Mouse (Mus musculus) liver, embryonic 13.5 days (tissue): ENCODE measurements around the gene Thumpd3. TPM values are rescaled to one million over a fixed set of nuclear protein-coding genes. Genes with fewer than 3 reads are reported as not detected.
A peak's percentile ranks its signal among the peaks of the same experiment; 100 is the strongest.

Source experiments
- ATAC-seq: fragments of 200-750 bp; cut with Nextera tagmentation; 2 replicates; pipeline ENCODE4 v1.8.0; 2017; ENCODE audit warnings: low read depth, mild to moderate bottlenecking, moderate number of reproducible peaks, moderate library complexity
- DNase-seq: peaks from one replicate; pipeline ENCODE4 v3.0.0; 2022
- H3K27ac ChIP-seq: fragments of 300-500 bp; sonication (generic); 2 replicates; pipeline ENCODE4 v1.5.1; 2015; ENCODE audit warnings: moderate library complexity, mild to moderate bottlenecking, inconsistent platforms
- H3K27me3 ChIP-seq: fragments of 300-500 bp; sonication (generic); 2 replicates; pipeline ENCODE4 v1.6.1; 2015; ENCODE audit warnings: mild to moderate bottlenecking, inconsistent platforms
- H3K36me3 ChIP-seq: fragments of 300-500 bp; sonication (generic); 2 replicates; pipeline ENCODE4 v1.6.1; 2015; ENCODE audit warnings: mild to moderate bottlenecking, inconsistent platforms
- H3K4me1 ChIP-seq: fragments of 300-500 bp; sonication (generic); replicated peaks from 2 replicates; pipeline ENCODE4 v1.6.1; 2015; ENCODE audit warnings: inconsistent platforms
- H3K4me2 ChIP-seq: fragments of 300-500 bp; sonication (generic); 2 replicates; pipeline ENCODE4 v1.6.1; 2015; ENCODE audit warnings: inconsistent platforms, mild to moderate bottlenecking, moderate library complexity
- H3K4me3 ChIP-seq: fragments of 300-500 bp; sonication (generic); replicated peaks from 2 replicates; pipeline ENCODE4 v1.5.1; 2015; ENCODE audit warnings: mild to moderate bottlenecking, inconsistent platforms
- H3K9ac ChIP-seq: fragments of 300-500 bp; sonication (generic); 2 replicates; pipeline ENCODE4 v1.6.1; 2015; ENCODE audit warnings: mild to moderate bottlenecking, inconsistent platforms
- H3K9me3 ChIP-seq: fragments of 300-500 bp; sonication (generic); replicated peaks from 2 replicates; pipeline ENCODE4 v1.6.1; 2016; ENCODE audit warnings: inconsistent platforms
- WGBS: fragments of 180-500 bp; shearing (Covaris S2); methylation state at CpG from one replicate; pipeline ENCODE4 v1.1.7; 2015; ENCODE audit not compliant: insufficient replicate concordance; 5-methylcytosine and 5-hydroxymethylcytosine counted together
- polyA plus RNA-seq: library from polyadenylated mRNA; unstranded; fragments of >200 nt; fragmentation: Nextera tagmentation; extraction: Ambion mirVana; gene quantifications from 2 replicates; pipeline ENCODE4 v1.2.1, GENCODE M21; 2015

Gene Thumpd3
- polyA plus RNA-seq: 43.8 and 49.0 TPM in 2 replicates

DNA sequence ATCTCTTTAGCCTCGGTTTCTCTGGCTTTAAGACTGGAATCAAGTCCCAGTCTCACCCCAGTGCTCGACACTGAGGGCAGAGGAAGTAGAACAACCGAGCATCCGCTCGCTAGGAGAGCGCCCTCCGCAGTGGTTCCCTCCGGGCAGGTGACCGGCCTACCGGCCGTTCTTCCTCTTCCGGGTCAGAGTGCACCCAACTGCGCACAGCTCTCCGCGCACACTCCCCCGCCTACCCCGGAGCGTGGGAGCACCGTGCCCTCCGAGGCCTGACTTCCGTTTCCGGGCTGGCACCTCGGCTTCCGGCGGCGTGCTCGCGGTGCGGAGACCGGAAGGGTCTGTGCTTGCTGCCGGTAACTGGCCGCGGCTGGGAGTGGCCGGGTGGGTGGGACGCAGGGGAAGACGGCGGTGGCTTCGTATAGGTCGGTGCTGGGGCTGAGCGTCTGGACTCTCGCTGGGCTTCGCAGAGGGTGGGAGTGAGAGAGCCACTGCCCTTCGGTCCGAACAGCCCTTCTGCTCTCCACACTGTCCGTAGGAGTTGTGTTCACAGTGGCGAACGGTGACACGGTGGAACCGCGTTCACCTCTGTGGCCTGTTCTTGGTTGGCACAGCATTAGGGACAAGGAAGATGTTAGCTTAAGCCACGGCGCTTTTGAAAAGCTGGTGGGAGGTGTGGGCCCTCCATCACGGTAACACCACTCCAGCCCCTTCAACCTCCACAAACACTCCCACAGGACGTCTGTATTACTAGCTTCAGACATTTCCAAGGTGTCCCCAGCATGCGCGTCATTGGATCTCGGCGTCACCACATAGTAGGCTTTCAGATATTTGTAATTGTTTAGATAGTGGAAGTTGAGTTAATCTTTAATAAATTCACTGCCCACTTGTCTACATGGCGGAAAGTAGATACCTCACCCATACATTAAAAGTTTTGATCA lies at the start of gene Thumpd3:
Gene Thumpd3 (plus strand): TSS at position 185 of the 935 bp plus-strand sequence.
- Histone ChIP-seq H3K9ac (peak within 1 kb of the TSS; percentile 90), H3K4me1 (peaks cover 65% of the 10 kb centered on the region), H3K27ac (peak within 1 kb of the TSS; percentile 94), H3K9me3 (no peaks in the 10 kb centered on the region), H3K4me2 (peak within 1 kb of the TSS; percentile 94), H3K27me3 (no peaks in the 10 kb centered on the region), H3K4me3 (peak within 1 kb of the TSS; percentile 77), H3K36me3 (peaks cover 22% of the 10 kb centered on the region)
- under 1% methylated on average over 59 of the region's 59 CpGs for WGBS
- DNase-seq (peak; percentile 94), ATAC-seq (peak; percentile 96)

GRCm38 (mm10) chr6:112999199-112999598 lies 46.8 kb upstream of the Thumpd3 start:
- Histone ChIP-seq H3K4me2 (no peak overlapping the region), H3K27me3 (no peaks in the 10 kb centered on the region), H3K9ac (no peak overlapping the region), H3K4me3 (no peak overlapping the region), H3K36me3 (no peaks in the 10 kb centered on the region), H3K4me1 (no peaks in the 10 kb centered on the region), H3K9me3 (no peaks in the 10 kb centered on the region), H3K27ac (no peak overlapping the region)
- DNase-seq (no peak), ATAC-seq (no peak)
- WGBS: 38% methylated on average over 2 of the region's 2 CpGs

GRCm38 (mm10) chr6:113000666-113001287 lies 45.2 kb upstream of the Thumpd3 start:
- 31% methylated on average over 11 of the region's 11 CpGs for WGBS
- Histone ChIP-seq H3K4me2 (0 out of 2 replicates have a peak overlapping the region, but pooled peaks have one; percentile 12), H3K9ac (no peak overlapping the region), H3K4me1 (no peaks in the 10 kb centered on the region), H3K27me3 (no peaks in the 10 kb centered on the region), H3K9me3 (no peaks in the 10 kb centered on the region), H3K36me3 (no peaks in the 10 kb centered on the region), H3K4me3 (no peak overlapping the region), H3K27ac (no peak overlapping the region)
- DNase-seq: peak; percentile 55
- peak; percentile 58; the same call in 1 of the 2 replicates for ATAC-seq

GRCm38 (mm10) chr6:113001719-113002118 lies 44.3 kb upstream of the Thumpd3 start:
- Histone ChIP-seq H3K36me3 (no peaks in the 10 kb centered on the region), H3K27ac (no peak overlapping the region), H3K4me2 (no peak overlapping the region), H3K4me3 (no peak overlapping the region), H3K9me3 (no peaks in the 10 kb centered on the region), H3K27me3 (no peaks in the 10 kb centered on the region), H3K9ac (no peak overlapping the region), H3K4me1 (no peaks in the 10 kb centered on the region)
- ATAC-seq (no peak), DNase-seq (no peak)
- WGBS: 56% methylated on average over 12 of the region's 12 CpGs

GRCm38 (mm10) chr6:113003313-113004111 lies 42.5 kb upstream of the Thumpd3 start:
- H3K9me3 ChIP-seq: no peaks in the 10 kb centered on the region
- no peak for DNase-seq
- WGBS: 78% methylated on average over 10 of the region's 10 CpGs
- H3K9ac ChIP-seq: no peak overlapping the region
- H3K4me3 ChIP-seq: no peak overlapping the region
- no peaks in the 10 kb centered on the region for H3K36me3 ChIP-seq
- H3K4me1 ChIP-seq: no peaks in the 10 kb centered on the region
- no peak overlapping the region for H3K27ac ChIP-seq
- no peak for ATAC-seq
- no peak overlapping the region for H3K4me2 ChIP-seq
- no peaks in the 10 kb centered on the region for H3K27me3 ChIP-seq

GRCm38 (mm10) chr6:113006833-113007232 lies 39.2 kb upstream of the Thumpd3 start:
- H3K36me3 ChIP-seq: no peaks in the 10 kb centered on the region
- no peaks in the 10 kb centered on the region for H3K9me3 ChIP-seq
- H3K9ac ChIP-seq: no peak overlapping the region
- H3K4me2 ChIP-seq: no peak overlapping the region
- no peak overlapping the region for H3K27ac ChIP-seq
- no peak for DNase-seq
- no peaks in the 10 kb centered on the region for H3K4me1 ChIP-seq
- 38% methylated on average over 2 of the region's 2 CpGs for WGBS
- no peaks in the 10 kb centered on the region for H3K27me3 ChIP-seq
- H3K4me3 ChIP-seq: no peak overlapping the region
- no peak for ATAC-seq

DNA sequence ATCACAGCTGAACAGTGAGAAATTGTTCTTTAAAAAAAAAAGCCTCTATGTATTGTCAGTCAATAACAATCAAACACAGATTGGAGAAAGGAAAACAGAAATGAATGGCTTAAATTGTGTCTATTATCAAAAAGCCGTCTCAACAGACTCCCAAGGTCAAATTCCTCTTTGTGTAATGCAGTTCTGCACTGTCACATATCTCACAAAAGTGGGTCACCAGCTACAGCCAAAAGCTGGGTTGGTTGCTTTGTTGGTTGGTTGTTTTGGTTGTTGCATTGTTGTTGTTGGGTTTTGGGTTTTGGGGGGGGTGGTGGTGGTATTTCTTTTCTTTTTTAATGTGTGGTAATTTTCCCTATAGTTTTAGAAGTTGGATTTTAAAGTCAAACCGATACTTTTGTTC lies 34.1 kb upstream of the Thumpd3 start:
- H3K9me3 ChIP-seq: no peaks in the 10 kb centered on the region
- H3K27me3 ChIP-seq: 0 out of 2 replicates have a peak, but pooled peaks cover 2% of the 10 kb centered on the region
- no peak overlapping the region for H3K27ac ChIP-seq
- H3K36me3 ChIP-seq: no peaks in the 10 kb centered on the region
- H3K9ac ChIP-seq: no peak overlapping the region
- ATAC-seq (no peak), DNase-seq (no peak)
- H3K4me2 ChIP-seq: no peak overlapping the region
- H3K4me1 ChIP-seq: no peaks in the 10 kb centered on the region
- WGBS: 72% methylated on average over 2 of the region's 2 CpGs
- H3K4me3 ChIP-seq: no peak overlapping the region

GRCm38 (mm10) chr6:113012495-113012941 lies 33.5 kb upstream of the Thumpd3 start:
- Histone ChIP-seq H3K27ac (no peak overlapping the region), H3K4me1 (no peaks in the 10 kb centered on the region), H3K9me3 (no peaks in the 10 kb centered on the region), H3K4me3 (no peak overlapping the region), H3K4me2 (no peak overlapping the region), H3K9ac (no peak overlapping the region), H3K36me3 (no peaks in the 10 kb centered on the region), H3K27me3 (0 out of 2 replicates have a peak, but pooled peaks cover 2% of the 10 kb centered on the region)
- no peak for ATAC-seq
- WGBS: 44% methylated on average over 6 of the region's 6 CpGs
- DNase-seq: no peak

GRCm38 (mm10) chr6:113013550-113013949 lies 32.5 kb upstream of the Thumpd3 start:
- Histone ChIP-seq H3K36me3 (no peaks in the 10 kb centered on the region), H3K9me3 (no peaks in the 10 kb centered on the region), H3K4me2 (no peak overlapping the region), H3K27ac (no peak overlapping the region), H3K27me3 (0 out of 2 replicates have a peak, but pooled peaks cover 2% of the 10 kb centered on the region), H3K4me3 (no peak overlapping the region), H3K9ac (no peak overlapping the region), H3K4me1 (no peaks in the 10 kb centered on the region)
- ATAC-seq (no peak), DNase-seq (no peak)
- WGBS: 70% methylated on average over 4 of the region's 4 CpGs

- DNase-seq (no peak), ATAC-seq (no peak)
- no peak overlapping the region for H3K9ac ChIP-seq
- H3K4me2 ChIP-seq: no peak overlapping the region
- H3K27me3 ChIP-seq: 0 out of 2 replicates have a peak, but pooled peaks cover 2% of the 10 kb centered on the region
- H3K4me1 ChIP-seq: no peaks in the 10 kb centered on the region
- no peak overlapping the region for H3K4me3 ChIP-seq
- H3K9me3 ChIP-seq: no peaks in the 10 kb centered on the region
- no peaks in the 10 kb centered on the region for H3K36me3 ChIP-seq
- WGBS: 28% methylated on average over 12 of the region's 12 CpGs
- no peak overlapping the region for H3K27ac ChIP-seq
Observed at GRCm38 (mm10) chr6:113017500-113018047, 28.5 kb upstream of the Thumpd3 start.
